Mouse (Mus musculus) adrenal gland, postnatal 25 days (tissue): ENCODE measurements around the gene Olfr1419. TPM values are rescaled to one million over a fixed set of nuclear protein-coding genes. Genes with fewer than 3 reads are reported as not detected.
A peak's percentile ranks its signal among the peaks of the same experiment; 100 is the strongest.
"Not testable (repeated sequence)": the region's sequence is repeated elsewhere in the genome, so short reads cannot be mapped to it uniquely, and the experiment has no call there.

Experiments
- DNase-seq: peaks from one replicate; pipeline ENCODE4 v3.0.0; 2021; ENCODE audit warnings: mixed read lengths
- long read RNA-seq: library from polyadenylated mRNA; stranded (forward); transcript quantifications from one replicate; pipeline ENCODE4 v2.0.0, GENCODE M21; 2021
- total RNA-seq: library from RNA; stranded (reverse); gene quantifications from 2 replicates; pipeline ENCODE4 v1.2.3, GENCODE M21; 2021

Gene Olfr1419
- total RNA-seq: not detected in 2 replicates
- long read RNA-seq: 0 reads

DNA sequence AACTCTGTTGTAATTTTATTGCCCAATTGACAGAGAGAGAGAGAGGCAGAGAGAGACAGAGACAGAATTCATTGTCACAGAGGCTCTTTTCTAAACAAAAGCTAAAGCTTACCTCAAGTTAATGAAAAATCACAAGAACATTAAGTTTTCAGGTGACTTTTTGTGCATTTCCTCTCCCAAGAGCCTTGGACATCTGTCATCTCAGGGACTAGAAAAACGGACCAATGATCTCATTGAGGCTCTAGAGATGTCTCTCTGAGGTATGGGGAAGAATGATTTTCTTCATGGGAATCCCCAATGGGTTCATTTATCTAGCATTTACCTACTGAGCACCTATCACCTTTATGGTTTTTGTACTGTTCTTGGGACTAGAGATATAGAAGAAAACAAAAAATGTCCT lies at the start of gene Olfr1419:
Olfr1419 (minus strand) TSS at position 101 of the 400 bp plus-strand sequence.
- DNase-seq: no peak

DNA sequence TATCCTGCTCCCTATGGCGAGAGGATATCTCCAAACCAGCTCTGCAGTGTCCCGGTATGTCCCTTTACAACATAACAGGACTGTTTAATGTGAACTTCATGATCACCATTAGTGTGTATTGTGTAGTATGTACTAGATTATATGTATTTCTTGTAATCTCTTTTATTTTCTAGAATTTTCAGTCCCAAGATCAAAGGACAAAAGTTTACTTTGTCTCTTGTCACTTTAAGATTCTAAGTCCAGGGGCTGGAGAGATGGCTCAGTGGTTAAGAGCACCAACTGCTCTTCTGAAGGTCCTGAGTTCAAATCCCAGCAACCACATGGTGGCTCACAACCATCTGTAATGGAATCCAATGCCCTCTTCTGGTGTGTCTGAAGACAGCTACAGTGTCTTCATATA lies 47.6 kb upstream of the Olfr1419 start:
- DNase-seq: not testable (repeated sequence)

DNA sequence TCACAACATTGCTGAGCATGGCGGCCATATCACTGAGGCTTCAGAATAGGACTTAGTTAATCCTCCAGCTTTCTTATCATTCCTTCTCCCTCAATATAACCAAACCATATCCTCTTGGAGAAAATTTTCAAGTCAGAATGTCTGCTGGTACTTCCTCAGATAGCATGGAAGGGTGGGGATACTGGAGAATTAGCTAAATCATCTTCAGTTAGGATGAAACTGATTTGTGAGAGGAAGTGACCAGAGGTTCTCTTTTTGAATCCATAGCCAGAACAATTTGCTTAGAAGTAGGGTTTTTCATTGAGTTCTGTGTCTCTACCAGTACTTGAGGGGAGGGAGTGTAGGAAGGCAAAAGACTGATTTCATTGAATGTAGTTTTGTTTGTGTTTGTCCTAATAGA lies 47.2 kb upstream of the Olfr1419 start:
- no peak for DNase-seq

DNA sequence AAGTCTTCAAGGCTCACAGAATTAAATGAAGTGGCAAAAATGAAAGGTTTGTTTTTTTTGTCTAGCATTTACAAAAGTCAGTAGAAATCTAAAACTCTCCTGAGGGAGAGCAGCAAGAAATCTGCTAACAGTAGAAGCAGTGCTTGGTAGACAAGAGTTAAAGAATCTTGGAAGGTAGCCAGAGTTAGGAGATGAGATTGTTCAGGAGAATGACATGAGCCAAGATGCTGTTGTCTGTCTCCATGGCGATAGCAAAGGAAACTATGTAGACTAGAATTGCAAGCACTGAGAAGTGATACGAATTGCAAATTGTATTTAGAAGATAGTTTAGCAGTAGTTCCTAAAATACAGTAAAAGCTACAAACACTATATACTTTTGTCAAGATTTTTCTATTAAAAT lies 40.9 kb upstream of the Olfr1419 start:
- no peak for DNase-seq

DNA sequence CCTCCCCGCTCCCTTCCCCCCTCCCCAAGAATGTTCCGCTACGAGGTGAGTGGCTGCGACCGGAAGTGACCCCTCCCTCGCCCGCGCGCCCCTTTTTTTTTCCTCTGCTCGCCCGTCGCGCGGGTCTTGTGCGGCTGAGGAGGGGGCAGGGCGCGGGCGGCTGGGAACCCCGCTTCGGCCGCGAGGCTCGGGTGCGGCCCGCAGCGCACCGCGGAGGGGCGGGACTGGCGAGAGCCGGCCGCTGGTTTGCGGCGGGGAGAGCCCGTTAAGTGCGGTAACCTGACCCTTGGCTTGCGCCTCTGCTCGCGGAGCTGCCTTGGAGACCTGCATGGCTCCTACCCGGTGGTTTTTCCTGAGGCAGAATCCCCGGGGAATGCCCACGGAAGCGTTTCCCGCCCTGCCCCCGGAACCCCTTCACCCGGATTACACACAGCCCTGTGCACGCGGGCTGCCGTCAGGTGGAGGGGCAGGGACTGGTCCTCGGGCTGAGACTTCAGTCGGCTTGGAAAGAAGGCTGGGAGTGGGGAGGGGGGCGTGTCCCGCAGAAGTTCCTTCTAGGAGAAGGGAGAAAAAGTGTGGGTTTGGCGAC lies 37.7 kb upstream of the Olfr1419 start:
- DNase-seq: peak; percentile 56

DNA sequence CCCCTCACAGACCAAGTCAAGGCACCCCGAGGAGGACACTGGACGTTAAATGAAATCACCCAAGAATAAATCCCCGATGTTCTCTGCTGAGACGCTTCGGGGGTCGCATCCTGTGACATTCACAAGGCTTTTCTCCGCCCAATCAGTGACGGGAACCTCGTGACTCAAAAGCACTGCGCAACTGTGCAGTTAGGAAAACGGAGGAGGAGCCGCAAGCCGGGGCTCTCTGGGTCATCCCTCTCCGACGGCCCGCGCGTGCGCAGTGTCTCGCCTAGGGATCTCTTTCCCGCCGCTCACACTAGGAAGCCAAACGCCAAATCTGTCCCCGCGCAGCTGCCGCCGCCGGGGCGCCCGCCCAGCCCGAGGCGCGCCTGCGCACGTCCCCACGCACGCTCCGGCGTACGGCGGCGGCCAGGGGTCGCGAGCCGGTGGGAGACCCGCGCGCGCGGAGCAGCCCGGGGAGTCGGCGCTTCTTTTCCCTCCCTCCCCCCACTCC lies 37.2 kb upstream of the Olfr1419 start, which contains the start of gene Patl1:
Patl1 (plus strand) TSS at position 363 of the 496 bp plus-strand sequence.
- DNase-seq: peak; percentile 99

DNA sequence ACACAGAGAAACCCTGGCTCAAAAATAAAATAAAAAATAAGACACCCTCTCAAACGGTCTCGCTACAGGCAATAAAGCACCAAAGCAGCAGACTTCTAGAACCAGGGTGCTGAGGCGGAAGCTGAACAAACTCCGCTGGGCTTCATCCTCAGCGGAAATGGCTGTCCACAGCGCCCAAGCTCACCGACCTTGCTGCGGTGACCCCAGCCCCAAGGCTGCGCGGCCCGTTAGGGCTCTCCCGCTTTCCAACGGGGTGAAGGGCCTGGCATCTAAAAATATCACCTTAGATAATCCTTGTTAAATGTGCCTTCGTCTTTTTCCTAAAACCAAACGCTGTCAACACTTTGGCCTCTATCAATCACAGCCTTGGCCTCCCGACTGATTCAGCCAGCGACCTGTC lies 36.7 kb upstream of the Olfr1419 start:
- peak; percentile 25 for DNase-seq

DNA sequence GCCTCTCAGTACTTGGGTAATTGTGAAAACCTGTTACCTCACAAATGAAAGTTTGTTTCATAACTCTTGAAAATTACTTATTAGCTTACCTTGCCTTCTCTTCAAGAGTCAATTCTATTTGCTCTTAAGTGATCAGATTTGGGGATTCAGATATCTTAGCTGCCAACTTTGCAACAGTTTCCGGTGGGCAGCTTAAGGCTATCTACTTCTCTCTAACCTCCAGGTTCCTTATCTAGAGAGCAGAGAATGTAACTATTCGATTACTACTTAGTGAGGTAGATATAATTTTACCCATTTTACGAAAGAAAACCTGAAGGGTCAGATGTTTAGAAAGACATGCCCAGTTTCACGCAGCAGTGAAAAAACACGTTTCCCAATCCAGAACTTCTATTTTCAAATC lies 36.1 kb upstream of the Olfr1419 start:
- no peak for DNase-seq

DNA sequence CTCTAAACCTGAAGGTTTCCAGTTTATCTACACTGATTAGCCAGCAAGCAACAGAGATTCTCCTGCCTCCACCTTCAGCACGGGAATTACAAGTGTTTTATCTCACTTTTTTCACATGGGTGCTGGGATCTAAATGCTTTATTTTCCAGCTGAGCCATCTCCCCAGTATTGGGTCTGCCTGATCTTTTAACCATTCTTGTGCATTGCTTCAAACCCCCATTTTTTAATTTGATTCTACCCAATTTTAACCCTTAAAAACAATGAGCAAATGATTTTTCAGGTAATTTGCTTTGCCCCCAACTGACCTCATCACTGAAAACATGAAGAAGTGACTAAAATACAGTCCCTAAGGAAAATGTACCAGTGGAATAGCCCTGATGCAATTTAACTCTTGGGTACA lies 11.4 kb upstream of the Olfr1419 start, which contains the start of gene Olfr1420:
Olfr1420 (plus strand) TSS at position 301 of the 400 bp plus-strand sequence.
- DNase-seq: no peak

DNA sequence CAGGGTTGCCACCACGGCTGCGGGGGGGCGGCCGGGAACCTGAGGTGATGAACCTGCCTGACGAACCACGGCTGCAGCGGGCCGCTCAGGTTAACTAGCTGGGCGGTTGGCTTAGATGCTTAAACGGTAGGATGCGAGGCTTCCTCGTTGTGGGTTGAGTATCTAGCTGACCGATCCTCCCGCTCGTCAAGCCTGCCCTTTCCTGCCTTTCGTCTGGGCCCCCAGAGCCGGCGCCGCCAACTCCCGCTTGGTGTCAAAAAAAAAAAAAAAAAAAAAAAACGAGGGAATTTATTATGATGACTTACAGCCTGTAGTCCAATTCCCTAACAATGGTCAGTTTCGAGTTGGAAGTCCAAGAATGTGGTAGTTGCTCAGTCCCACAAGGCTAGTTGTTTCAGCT lies 3.5 kb upstream of the Olfr1419 start:
- DNase-seq: not testable (repeated sequence)

DNA sequence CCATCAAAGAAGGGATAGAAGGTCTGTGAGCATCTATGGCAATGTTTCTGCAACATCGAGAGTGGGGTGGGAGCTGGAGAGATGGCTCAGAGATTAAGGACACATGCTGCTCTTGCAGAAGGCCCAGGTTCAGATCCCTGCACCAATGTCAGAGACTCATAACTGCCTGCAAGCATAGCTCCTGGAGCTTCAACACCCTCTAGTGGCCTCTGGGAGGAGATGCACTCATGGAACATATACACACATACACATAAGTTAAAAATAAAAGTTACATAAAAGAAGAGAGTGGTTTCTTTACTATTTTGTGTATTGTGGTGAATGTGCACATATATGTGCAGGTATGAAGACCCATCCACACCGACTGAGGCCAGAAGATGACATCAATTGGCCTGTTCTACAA lies 7.1 kb downstream of the Olfr1419 start:
- no peak for DNase-seq

DNA sequence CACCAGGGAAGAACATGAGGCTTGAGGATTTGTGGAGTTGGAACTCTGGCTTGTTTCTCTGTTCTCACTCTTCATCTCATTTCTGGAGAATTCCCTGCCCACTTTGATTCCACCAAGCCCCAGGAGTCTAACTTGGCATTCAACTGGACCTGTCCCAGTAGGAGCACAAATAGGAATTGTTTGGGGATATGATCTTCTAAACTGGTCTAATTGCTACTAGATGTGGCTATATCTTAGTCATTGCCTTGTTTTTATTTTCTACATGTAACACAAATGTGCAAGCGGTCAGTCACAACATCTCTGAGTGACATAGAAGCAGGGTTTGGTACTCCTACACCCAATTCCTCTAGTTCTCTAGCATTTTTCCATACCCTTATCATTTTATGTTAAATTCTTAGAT lies 13.9 kb downstream of the Olfr1419 start, which contains the start of gene Olfr1418:
Olfr1418 (minus strand) TSS at position 101 of the 400 bp plus-strand sequence.
- DNase-seq: no peak

DNA sequence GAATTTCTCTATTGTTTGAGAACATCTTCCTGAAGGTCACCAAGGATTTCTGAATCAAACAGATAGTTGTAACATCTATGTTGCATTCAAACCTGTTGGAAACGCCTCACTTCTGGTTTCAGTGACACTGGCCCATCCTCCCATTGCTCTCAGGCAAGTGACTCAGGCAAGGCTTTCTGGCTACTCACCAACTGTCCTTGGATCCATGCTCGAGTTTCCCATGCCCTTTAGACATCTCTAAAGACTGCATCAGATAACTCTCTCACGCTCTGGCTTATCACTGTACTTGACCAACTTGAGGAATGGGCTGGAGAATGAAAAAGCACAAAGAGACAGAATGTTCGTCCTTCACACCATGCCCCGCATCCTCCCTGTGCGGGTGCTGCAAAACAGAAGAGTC lies 18.4 kb downstream of the Olfr1419 start:
- DNase-seq: peak; percentile 41

DNA sequence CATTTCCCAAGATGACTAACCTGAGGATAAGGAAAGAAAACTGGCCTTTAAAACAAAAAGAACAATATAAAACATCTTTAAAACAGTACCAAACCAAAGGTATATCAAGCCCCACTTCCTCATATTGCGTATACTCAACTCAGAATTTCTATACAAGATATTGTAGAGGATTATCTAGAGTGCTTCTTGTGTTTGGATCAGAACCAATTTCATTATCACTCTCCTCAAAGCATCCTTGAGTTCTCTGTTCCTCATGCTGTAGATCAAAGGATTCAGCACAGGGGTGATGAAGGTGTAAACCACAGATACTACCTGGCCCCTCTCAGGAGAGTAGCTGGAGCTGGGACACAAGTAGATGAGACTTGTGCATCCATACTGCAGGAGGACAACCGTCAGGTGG lies 20.1 kb downstream of the Olfr1419 start:
- no peak for DNase-seq

DNA sequence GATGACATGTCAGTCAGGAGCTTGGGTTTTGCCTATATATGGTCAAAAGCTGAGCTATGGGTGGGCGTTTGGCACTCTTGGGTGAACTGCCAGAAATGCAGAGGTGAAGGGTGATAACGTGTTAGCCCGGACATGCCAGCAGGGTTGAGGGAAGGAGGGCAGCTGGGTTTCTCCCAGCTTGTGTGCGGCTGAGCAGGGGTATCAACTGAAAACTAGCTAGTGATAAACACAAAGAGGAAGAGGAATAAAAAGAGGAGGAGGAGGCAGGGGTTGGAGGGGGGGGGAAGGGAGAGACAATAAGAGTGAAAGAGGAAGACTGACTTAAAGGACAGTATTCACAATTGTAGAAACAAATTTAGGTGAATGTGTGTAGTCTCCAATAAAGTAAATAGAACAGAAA lies 22.3 kb downstream of the Olfr1419 start:
- DNase-seq: no peak

DNA sequence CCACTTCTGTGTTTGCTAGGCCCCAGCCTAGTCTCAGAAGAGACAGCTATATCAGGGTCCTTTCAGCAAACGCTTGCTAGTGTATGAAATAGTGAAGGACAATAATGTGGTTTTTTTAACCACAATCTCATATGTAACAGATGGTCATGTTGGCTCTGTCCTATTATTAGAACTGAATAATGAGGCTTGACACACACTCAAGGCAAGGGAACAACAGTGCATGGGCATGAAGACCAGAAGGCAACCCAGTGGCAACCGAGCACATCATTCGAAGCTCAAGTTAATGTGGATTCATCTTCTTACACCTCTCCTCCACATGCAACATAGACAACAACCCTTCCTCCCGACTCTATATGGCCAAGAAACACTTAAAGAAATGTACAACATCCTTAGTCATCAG lies 28.6 kb downstream of the Olfr1419 start:
- no peak for DNase-seq

DNA sequence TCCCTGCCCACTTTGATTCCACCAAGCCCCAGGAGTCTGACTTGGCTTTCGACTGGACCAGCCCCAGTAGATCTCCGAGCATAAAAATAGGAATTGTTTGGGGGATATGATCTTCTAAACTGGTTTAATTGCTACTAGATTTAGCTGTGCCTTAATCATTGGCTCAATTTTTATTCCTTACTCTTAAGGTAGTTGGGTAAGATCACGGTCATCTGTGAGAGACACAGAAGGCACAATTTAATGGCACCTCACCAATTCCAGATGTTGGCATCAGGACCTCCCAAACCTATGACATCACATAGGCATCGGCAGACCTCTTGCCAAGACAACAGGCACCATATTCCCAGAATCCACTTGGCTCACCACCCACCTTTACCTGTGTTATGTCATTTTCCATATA lies 35.8 kb downstream of the Olfr1419 start, which contains the start of gene Olfr1417:
Olfr1417 (minus strand) TSS at position 101 of the 400 bp plus-strand sequence.
- DNase-seq: no peak

DNA sequence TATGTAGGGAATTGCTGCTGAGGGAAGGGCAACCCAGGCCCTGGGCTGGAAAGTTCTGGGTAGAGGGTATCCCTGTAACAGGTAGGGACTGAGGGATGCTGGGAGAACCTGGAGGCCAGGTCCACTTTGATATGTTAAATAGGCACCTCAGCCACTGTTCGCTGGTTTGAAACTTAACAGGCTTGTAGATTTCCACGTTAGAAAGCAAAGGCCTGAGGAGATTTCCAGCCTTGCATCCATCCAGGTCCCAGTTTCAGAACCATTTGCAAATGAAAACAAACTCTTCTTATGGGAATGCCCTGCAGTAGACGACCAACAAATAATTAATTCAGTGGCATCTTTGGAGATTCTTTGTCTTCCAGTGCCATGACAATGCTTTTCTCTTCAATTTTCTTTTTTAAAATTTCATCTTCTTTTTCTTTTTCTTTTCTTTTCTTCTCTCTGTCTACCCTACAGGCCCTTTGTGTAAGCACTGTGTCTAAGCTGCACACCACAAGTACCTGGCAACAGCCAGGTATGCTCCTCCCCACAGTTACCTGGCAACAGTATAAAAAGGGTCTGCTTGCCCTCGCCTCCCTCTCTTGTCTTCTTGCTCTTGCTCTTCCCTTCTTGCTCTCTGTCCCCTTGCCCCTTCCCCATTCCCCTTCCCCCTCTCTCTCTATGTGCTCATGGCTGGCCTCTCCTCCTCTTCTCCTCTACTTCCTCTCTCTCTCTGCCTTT lies 51.4 kb downstream of the Olfr1419 start:
- no peak for DNase-seq

DNA sequence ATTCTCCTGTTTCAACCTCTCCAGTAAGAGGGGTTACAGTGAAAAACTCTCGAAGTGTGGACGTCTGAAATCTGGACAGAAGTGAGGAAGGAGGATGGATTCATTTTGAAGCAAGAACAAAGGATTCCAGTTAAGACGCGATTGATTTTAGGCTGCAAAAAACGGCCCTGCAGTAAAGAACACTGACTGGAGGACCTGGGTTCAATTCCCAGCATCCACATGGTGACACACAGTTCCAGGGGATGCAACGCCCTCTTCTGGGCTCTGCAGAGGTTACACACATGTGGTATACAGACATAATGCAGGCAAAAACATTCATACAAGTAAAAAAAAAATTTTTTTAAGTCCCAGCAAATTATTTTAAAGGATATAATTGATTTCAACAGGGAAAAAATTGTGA lies 54.7 kb downstream of the Olfr1419 start:
- DNase-seq: no peak

DNA sequence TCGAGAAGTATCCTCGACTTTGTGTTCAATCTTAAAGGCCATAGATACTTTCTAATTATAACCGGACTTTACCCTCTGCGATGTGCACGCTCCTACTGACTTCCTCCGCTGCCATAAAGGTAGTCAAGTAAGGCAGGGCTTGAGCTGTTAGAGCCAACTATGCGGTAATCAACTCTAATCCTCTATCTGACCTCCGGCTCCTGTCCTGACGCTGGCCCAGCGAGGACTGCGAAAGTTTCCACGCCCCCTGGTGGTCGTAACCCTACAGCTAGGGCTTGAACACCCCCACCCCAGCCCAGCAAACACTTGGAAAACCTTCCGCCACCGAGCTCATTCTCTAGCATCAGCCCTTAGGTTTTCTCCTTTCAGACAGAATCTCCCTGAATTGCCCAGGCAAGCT lies 55.1 kb downstream of the Olfr1419 start:
- peak; percentile 85 for DNase-seq

DNA sequence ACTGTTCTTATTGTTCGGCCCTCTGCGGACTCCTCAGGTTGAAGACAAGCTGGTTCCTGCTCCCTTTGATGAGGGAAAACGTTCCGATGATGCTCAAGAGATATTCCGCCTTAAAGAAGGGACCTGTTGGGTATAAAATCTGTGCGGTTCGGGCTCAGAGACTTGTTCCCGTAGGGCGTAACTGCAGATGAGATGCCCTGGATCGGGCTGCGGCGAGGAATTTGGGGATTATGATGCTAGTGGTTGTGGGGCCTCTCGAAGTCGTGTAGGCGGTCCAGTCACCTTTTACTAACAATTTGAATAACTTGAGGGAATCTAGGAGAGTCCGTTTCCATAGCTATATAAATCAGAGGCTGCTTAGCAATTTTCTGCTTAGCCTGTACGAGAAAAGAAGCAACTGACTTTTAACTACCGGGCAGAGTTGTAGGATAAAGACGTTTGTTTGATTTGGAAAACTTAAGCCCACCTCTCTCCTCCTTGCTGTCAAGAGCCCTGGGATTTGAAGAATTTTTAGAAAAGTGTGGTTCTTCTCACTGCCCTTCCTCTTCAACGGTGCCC lies 55.7 kb downstream of the Olfr1419 start, which contains the start of gene Stx3:
Stx3 (minus strand) TSS at position 261 of the 558 bp plus-strand sequence.
- DNase-seq: no peak
